Mouse (Mus musculus): ENCODE measurements around the gene Sipa1. TPM values are rescaled to one million over a fixed set of nuclear protein-coding genes. Genes with fewer than 3 reads are reported as not detected.

The Sipa1 gene
- total and polyA plus RNA-seq, 2 experiments from 2014 or later, result 12.3 to 33.2 TPM

GRCm38 (mm10) chr19:5685861-5686260, 22.4 kb upstream of the Sipa1 start:
- TF ChIP-seq CTCF (IDR thresholded peaks at IDR 0.05; ENCODE audit: low read depth) (no peak), EP300 (IDR thresholded peaks at IDR 0.05; ENCODE audit: low read depth) (no peak)
- peaks cover 4% of the 10 kb centered on the region; the same call in 1 of the 2 replicates for H3K4me1 ChIP-seq (ENCODE audit: control insufficient read depth, insufficient read depth)
- peaks cover 60% of the 10 kb centered on the region for H3K36me3 ChIP-seq (replicated peaks; ENCODE audit: control insufficient read depth, insufficient read depth, low read length)
- no peak overlapping the region for H3K9ac ChIP-seq (replicated peaks; ENCODE audit: low read depth, low read length)
- no peak overlapping the region for H3K4me2 ChIP-seq (ENCODE audit: low read depth, low read length)
- ATAC-seq (ENCODE audit: insufficient read depth, low read depth) (no peak), DNase-seq (ENCODE audit: low spot score) (no peak)
- no peaks in the 10 kb centered on the region for H3K9me3 ChIP-seq (replicated peaks; ENCODE audit: control insufficient read depth, low read length)
- no peak overlapping the region for H3K27ac ChIP-seq (ENCODE audit: low read depth)
- H3K27me3 ChIP-seq (ENCODE audit: control insufficient read depth, insufficient read depth, low read length), result no peaks in the 10 kb centered on the region
- no peak overlapping the region for H3K4me3 ChIP-seq (ENCODE audit: low read depth, low read length)
- 91% methylated on average over 11 of the region's 11 CpGs for WGBS

- DNase-seq (ENCODE audit: low spot score), result no peak
- 91% methylated on average over 19 of the region's 19 CpGs for WGBS
- H3K4me2 ChIP-seq (ENCODE audit: low read depth, low read length), result no peak overlapping the region
- H3K27me3 ChIP-seq (ENCODE audit: control insufficient read depth, insufficient read depth, low read length), result no peaks in the 10 kb centered on the region
- H3K4me3 ChIP-seq (ENCODE audit: low read depth, low read length), result no peak overlapping the region
- H3K4me1 ChIP-seq (ENCODE audit: control insufficient read depth, insufficient read depth), result peaks cover 4% of the 10 kb centered on the region; the same call in 1 of the 2 replicates
- no peaks in the 10 kb centered on the region for H3K9me3 ChIP-seq (replicated peaks; ENCODE audit: control insufficient read depth, low read length)
- no peak for TF ChIP-seq CTCF (IDR thresholded peaks at IDR 0.05; ENCODE audit: low read depth)
- TF ChIP-seq EP300 (IDR thresholded peaks at IDR 0.05; ENCODE audit: low read depth), result no peak
- H3K27ac ChIP-seq (ENCODE audit: low read depth), result no peak overlapping the region
- H3K36me3 ChIP-seq (replicated peaks; ENCODE audit: control insufficient read depth, insufficient read depth, low read length), result peaks cover 63% of the 10 kb centered on the region
- no peak overlapping the region for H3K9ac ChIP-seq (replicated peaks; ENCODE audit: low read depth, low read length)
- ATAC-seq (ENCODE audit: insufficient read depth, low read depth), result no peak
Measured at GRCm38 (mm10) chr19:5685431-5685830, 21.9 kb upstream of the Sipa1 start.

- Histone ChIP-seq H3K9me3 (replicated peaks; ENCODE audit: control insufficient read depth, low read length) (no peaks in the 10 kb centered on the region), H3K9ac (replicated peaks; ENCODE audit: low read depth, low read length) (no peak overlapping the region), H3K36me3 (replicated peaks; ENCODE audit: control insufficient read depth, insufficient read depth, low read length) (peaks cover 67% of the 10 kb centered on the region), H3K4me1 (ENCODE audit: control insufficient read depth, insufficient read depth) (peaks cover 4% of the 10 kb centered on the region; the same call in 1 of the 2 replicates), H3K4me2 (ENCODE audit: low read depth, low read length) (no peak overlapping the region), H3K27ac (ENCODE audit: low read depth) (no peak overlapping the region), H3K4me3 (ENCODE audit: low read depth, low read length) (no peak overlapping the region), H3K27me3 (ENCODE audit: control insufficient read depth, insufficient read depth, low read length) (no peaks in the 10 kb centered on the region)
- WGBS, result 85% methylated on average over 13 of the region's 13 CpGs
- TF ChIP-seq CTCF (IDR thresholded peaks at IDR 0.05; ENCODE audit: low read depth) (no peak), EP300 (IDR thresholded peaks at IDR 0.05; ENCODE audit: low read depth) (no peak)
- ATAC-seq (ENCODE audit: insufficient read depth, low read depth) (no peak), DNase-seq (ENCODE audit: low spot score) (no peak)
Measured at GRCm38 (mm10) chr19:5684985-5685384, 21.5 kb upstream of the Sipa1 start.

GRCm38 (mm10) chr19:5684236-5684635, 20.7 kb upstream of the Sipa1 start:
- 90% methylated on average over 12 of the region's 12 CpGs for WGBS
- ATAC-seq (ENCODE audit: insufficient read depth, low read depth) (no peak), DNase-seq (ENCODE audit: low spot score) (no peak)
- Histone ChIP-seq H3K9me3 (replicated peaks; ENCODE audit: control insufficient read depth, low read length) (no peaks in the 10 kb centered on the region), H3K36me3 (replicated peaks; ENCODE audit: control insufficient read depth, insufficient read depth, low read length) (peaks cover 75% of the 10 kb centered on the region), H3K27ac (ENCODE audit: low read depth) (no peak overlapping the region), H3K4me1 (ENCODE audit: control insufficient read depth, insufficient read depth) (peaks cover 4% of the 10 kb centered on the region; the same call in 1 of the 2 replicates), H3K4me2 (ENCODE audit: low read depth, low read length) (no peak overlapping the region), H3K4me3 (ENCODE audit: low read depth, low read length) (no peak overlapping the region), H3K9ac (replicated peaks; ENCODE audit: low read depth, low read length) (no peak overlapping the region), H3K27me3 (ENCODE audit: control insufficient read depth, insufficient read depth, low read length) (no peaks in the 10 kb centered on the region)
- TF ChIP-seq CTCF (IDR thresholded peaks at IDR 0.05; ENCODE audit: low read depth), result no peak
- TF ChIP-seq EP300 (IDR thresholded peaks at IDR 0.05; ENCODE audit: low read depth), result no peak

GRCm38 (mm10) chr19:5680432-5680831, 16.9 kb upstream of the Sipa1 start:
- Histone ChIP-seq H3K9me3 (replicated peaks; ENCODE audit: control insufficient read depth, low read length) (no peaks in the 10 kb centered on the region), H3K4me3 (ENCODE audit: low read depth, low read length) (no peak overlapping the region), H3K9ac (replicated peaks; ENCODE audit: low read depth, low read length) (no peak overlapping the region), H3K36me3 (replicated peaks; ENCODE audit: control insufficient read depth, insufficient read depth, low read length) (peaks cover 94% of the 10 kb centered on the region), H3K27ac (ENCODE audit: low read depth) (no peak overlapping the region), H3K27me3 (ENCODE audit: control insufficient read depth, insufficient read depth, low read length) (no peaks in the 10 kb centered on the region), H3K4me2 (ENCODE audit: low read depth, low read length) (no peak overlapping the region), H3K4me1 (ENCODE audit: control insufficient read depth, insufficient read depth) (no peaks in the 10 kb centered on the region)
- no peak for TF ChIP-seq CTCF (IDR thresholded peaks at IDR 0.05; ENCODE audit: low read depth)
- TF ChIP-seq EP300 (IDR thresholded peaks at IDR 0.05; ENCODE audit: low read depth), result no peak
- DNase-seq (ENCODE audit: low spot score) (no peak), ATAC-seq (ENCODE audit: insufficient read depth, low read depth) (no peak)
- WGBS, result 76% methylated on average over 4 of the region's 4 CpGs

GRCm38 (mm10) chr19:5668372-5668771, 4.9 kb upstream of the Sipa1 start:
- DNase-seq (ENCODE audit: low spot score) (no peak), ATAC-seq (ENCODE audit: insufficient read depth, low read depth) (no peak)
- H3K27ac ChIP-seq (ENCODE audit: low read depth), result no peak overlapping the region
- no peak overlapping the region for H3K4me3 ChIP-seq (ENCODE audit: low read depth, low read length)
- TF ChIP-seq CTCF (IDR thresholded peaks at IDR 0.05; ENCODE audit: low read depth), result no peak
- no peak for TF ChIP-seq EP300 (IDR thresholded peaks at IDR 0.05; ENCODE audit: low read depth)
- H3K4me1 ChIP-seq (ENCODE audit: control insufficient read depth, insufficient read depth), result peaks cover 5% of the 10 kb centered on the region; the same call in 1 of the 2 replicates
- no peak overlapping the region for H3K9ac ChIP-seq (replicated peaks; ENCODE audit: low read depth, low read length)
- H3K27me3 ChIP-seq (ENCODE audit: control insufficient read depth, insufficient read depth, low read length), result no peaks in the 10 kb centered on the region
- peaks cover 73% of the 10 kb centered on the region for H3K36me3 ChIP-seq (replicated peaks; ENCODE audit: control insufficient read depth, insufficient read depth, low read length)
- no peak overlapping the region for H3K4me2 ChIP-seq (ENCODE audit: low read depth, low read length)
- H3K9me3 ChIP-seq (replicated peaks; ENCODE audit: control insufficient read depth, low read length), result no peaks in the 10 kb centered on the region
- 87% methylated on average over 4 of the region's 4 CpGs for WGBS
